Mouse (Mus musculus): ENCODE measurements at regions not wholly inside any gene's neighbourhood (a gene's known extent, or its start where the extent isn't known, plus 50 kb on each side); places are given as distances from the start of the nearest gene placed in this dataset.

- peak in 1 of 2 experiments; percentile 24 for DNase-seq
Measured at GRCm38 (mm10) chr2:180389013-180389412, 54.5 kb upstream of the Gata5 start.

GRCm38 (mm10) chr2:180388122-180388521 lies 53.6 kb upstream of the Gata5 start:
- DNase-seq = no peak

- peak; percentile 35 for DNase-seq
Measured at GRCm38 (mm10) chr2:180387305-180387704, 52.8 kb upstream of the Gata5 start.

DNA sequence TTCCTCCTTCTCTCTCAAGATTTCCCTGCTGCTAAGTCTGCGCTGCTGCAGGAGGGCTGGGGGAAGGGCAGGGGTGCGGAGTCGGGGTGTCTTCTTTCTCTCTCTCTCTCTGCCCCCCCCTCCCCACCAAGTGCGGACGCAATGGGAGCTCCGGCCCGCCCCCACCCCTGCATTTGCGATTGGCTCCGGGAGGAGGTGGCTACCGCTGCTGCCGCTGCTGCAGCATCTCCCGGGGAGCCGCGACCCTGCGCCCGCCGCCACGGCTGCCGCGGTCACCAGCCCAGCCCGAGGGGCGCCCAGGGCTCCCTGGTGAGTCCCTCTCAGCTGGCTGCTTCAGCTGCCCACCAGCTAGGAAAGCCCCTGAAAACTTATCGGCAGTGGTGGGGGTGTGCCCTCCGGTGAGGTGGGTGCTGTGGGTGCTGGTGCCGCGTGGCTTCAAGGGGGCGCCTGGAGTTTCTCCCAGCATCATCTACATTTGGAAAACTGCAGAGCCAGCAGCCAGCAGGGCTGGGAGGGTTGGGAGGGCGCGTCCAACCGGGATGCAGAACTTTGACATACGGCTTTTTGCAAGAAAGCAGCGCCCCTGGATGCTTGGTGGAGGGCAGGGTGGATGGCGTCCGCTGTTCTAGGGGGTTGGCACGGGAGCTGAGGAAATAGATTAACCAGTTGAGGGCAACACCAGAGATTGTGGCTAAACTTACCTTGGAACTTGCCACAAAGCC lies 51.6 kb upstream of the Gata5 start:
- DNase-seq = peak in 1 of 2 experiments; percentile 18

- DNase-seq = peak; percentile 81 to 90
Measured at GRCm38 (mm10) chr2:180385231-180385895, 50.9 kb upstream of the Gata5 start.

Small RNAs in the stretch of these regions (microRNA-seq; reads per million reads assigned to microRNA genes)
- gene Mir133a-2 (3.4 to 12.2 reads per million in 2 experiments), gene Mir1a-1 (3.0 to 5.4 reads per million in 2 experiments)
